Mouse (Mus musculus) embryonic fibroblast, embryonic 13.5 days (primary cell): Measurements from ENCODE around the gene Cryzl1.

ENCODE experiments used
- CTCF ChIP-seq: IDR thresholded peaks from 2 replicates; pipeline ENCODE4 v1.5.1; 2011; ENCODE audit warnings: mild to moderate bottlenecking, control low read depth, low read length, moderate library complexity, borderline replicate concordance; ENCODE audit not compliant: insufficient read depth
- POLR2A ChIP-seq: IDR thresholded peaks from 2 replicates; pipeline ENCODE4 v1.6.1; 2011; ENCODE audit warnings: low read depth, mild to moderate bottlenecking, control low read depth, low read length, moderate library complexity

DNA sequence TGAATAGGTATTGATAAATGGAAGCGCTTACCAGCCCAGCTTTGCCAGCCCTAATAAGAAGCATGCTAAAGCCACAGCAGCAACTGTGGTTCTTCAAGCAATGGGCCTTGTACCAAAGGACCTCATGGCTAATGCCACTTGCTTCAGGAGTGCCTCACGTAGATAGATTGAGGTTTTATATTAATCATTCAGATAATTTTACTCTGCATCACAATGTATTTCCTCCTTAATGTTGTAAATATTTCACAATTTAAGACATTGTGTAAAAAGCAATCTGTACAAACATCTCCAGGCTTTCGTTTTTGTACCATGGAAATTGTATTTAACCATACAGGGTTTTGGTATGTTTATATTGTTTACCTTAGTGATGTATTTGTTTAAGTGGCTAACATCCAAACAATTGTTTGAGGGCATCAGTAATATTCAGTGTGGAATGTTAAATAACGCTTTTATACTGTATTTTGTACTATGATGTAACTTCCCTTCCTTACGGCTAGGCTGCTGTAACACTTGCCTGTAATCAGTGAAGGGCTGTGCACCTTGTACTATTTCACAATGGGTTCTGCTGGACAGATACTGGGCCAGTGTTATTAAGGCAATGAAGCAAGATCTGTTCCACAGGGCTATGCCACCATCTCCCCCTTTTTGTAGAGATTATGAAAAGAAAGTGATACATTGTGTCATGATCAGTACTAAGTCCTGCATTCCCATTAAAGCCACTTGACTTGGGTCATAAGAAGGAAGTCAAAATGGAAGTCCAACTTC lies 50.4 kb downstream of the Cryzl1 start:
- TF ChIP-seq CTCF (no peak), POLR2A (no peak)
